Mouse (Mus musculus) B cell, adult 2 months (primary cell): ENCODE results near the gene Gmfg.

Experiments
- DNase-seq, 2 experiments: peaks; one replicate each; pipeline ENCODE4 v3.0.0; 2022

Gene Gmfg

GRCm38 (mm10) chr7:28438771-28439170, 1.5 kb downstream of the Gmfg start:
- DNase-seq, result no peak

DNA sequence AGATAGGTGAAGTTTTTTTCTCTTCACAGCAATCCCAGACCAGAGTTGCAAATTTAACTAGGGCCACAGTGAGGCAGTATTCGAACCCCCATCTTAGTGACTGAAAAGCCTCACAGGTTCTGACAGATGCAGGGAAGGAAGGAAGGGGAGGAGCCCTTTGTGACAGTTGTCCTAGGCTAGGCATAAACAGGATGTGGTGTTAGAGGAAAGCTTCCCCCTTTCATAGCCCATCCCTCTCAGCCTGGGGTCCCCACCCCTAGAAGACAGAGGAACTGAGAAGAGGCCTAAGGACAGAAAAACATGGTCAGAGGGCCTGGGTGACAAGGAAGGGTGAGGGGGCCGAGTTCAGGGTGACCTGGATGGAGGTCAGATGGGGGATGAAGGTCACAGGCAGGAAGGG, 3.5 kb downstream of the Gmfg start:
- peak; percentile 80 to 87 for DNase-seq

DNA sequence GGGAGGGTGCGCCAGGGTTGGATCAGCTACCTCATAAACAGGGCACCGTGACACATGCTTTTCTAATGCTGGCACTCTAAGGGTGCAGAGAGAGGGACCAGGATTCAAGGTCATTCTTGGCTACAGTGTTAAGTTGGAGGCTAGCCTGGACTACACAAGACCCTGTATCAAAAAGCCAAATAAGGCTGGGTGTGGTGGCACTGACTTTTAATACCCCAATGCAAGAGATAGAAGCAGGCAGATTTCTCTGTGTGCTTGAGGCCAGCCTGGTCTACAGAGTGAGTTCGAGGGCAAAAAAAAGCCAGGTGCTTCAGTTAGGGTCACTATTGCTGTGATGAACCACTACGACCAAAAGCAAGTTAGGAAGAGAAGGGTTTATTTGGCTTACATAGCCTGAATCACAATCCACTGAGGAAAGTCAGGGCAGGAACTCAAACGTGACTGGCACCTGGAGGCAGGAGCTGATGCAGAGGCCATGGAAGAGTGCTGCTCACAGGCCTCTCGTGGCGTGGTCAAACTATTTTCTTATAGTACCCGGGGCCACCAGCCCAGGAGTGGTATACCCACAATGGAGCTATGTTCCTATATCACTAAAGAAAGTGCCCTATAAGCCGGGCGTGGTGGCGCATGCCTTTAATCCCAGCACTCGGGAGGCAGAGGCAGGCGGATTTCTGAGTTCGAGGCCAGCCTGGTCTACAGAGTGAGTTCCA, 4.7 kb downstream of the Gmfg start:
- no peak for DNase-seq

DNA sequence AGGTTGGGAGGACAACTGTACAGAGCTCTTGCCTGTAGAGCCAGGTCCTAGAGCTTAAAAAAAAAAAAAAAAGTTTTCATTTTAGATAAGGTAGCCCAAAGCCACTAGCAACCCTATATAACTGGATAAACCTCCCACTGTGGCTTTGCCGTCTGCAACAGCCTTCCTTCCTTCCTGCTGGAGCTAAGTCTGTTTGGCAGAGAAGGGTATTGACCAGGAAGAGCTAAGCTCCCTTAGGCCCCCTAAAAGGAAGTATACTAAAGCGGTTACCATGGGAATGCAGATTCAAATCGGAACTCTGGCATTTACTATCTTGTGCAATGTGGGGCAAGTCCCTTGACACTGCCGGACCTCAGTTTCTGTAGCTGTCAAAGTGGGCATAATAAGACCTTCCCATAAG, 5.4 kb downstream of the Gmfg start:
- DNase-seq, result no peak

GRCm38 (mm10) chr7:28444344-28444974, 7.2 kb downstream of the Gmfg start:
- DNase-seq, result no peak

DNA sequence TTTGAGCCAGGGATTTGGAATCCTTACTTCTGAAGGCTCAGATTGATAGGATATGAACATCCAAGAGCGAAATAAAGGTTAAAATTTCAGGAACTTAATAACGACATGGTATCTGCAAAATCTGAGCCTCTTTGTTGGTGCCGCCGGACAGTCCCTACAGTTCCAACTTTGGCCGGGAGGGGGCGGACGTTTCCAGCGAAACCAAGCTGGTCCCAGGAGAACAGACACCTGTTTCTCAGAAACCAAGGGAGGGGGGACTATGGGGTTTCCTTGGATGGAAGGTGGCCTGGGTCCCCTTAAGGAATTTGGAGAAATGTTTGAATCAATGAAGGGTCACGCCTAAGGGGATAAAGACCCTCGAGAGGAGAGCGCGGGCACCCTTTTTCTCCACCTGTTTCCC, 9.2 kb downstream of the Gmfg start:
- peak; percentile 93 to 94 for DNase-seq

DNA sequence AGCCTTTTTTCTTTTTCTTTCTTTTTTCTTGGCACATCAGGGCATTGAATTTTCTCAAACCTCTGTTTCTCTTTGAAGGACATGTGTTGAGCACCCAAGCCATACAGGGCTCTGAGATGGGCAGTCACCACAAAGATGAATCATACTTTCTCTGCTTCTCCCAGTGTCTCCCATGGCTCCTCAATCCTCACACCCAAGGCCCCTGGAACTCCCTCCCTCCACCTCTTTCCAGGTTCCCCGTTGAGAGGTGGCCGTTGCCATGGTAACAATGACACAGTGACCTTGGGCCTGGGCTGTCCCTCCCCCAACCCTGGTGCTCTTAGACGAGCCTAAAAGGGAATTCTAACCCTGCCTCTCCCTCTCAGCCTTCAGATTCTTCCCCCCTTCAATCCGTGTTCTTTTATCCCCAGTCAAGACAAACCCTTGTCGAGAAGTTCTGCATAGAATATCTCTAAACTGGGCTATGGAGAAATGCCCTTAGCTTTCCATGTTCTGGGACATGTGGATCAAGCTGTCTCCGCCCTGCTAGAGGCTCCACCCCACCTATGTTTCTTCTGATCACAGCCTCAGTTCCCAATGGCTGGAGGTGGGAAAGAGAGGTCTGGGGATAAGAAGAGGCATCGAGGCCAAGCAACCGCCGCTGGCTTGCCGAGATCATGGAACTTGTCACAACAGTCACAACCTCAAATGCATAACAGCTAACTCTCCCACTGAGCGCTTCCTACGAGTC, 10.0 kb downstream of the Gmfg start:
- no peak for DNase-seq

DNA sequence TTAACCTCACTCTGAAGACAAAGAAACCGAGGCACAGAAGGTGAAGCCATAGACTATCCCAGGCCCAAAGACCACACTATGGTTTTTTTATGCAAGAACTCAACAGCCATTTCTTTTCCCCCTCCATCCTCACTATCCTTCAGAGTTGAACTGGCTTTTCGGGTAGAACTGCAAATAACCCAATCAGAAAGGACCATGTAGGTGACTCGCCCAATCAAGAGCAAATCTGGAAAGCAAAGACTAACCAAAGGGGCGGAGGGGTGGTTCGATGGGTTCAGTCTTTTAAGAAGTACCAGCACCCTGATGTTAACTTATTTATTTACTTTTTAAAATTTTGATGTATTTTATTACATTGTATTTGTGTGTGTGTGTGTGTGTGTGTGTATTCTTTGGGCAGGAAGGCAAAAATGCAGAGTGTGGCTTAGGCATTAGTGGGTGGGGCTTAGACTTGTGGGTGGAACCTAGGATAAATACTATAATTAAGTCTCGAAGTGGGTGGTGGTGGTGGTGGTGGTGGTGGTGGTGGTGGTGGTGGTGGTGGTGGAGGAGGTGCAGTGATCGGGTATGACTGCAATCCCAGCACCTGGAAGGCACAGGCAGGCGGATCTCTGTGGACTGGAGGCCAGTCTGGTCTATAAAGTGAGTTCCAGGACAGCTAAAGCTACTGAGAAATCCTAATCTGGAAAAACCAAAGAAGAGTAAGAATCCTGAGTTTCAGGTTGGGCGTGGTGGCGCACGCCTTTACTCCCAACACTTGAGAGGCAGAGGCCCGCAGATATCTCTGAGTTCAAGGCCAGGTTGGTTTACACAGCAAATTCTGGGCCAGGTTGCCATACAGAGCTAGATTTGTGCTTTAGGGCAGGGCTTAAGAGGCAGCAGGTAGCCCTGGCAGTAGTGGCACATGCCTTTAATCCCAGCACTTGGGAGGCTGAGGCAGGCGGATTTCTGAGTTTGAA, 10.9 kb downstream of the Gmfg start:
- no peak for DNase-seq

GRCm38 (mm10) chr7:28451531-28452360, 14.5 kb downstream of the Gmfg start, which contains the start of gene Lrfn1:
TSS of gene Lrfn1 (plus strand) at chr7:28451980.
- no peak for DNase-seq

- no peak for DNase-seq
Measured at GRCm38 (mm10) chr7:28452361-28453005, 15.2 kb downstream of the Gmfg start.

DNA sequence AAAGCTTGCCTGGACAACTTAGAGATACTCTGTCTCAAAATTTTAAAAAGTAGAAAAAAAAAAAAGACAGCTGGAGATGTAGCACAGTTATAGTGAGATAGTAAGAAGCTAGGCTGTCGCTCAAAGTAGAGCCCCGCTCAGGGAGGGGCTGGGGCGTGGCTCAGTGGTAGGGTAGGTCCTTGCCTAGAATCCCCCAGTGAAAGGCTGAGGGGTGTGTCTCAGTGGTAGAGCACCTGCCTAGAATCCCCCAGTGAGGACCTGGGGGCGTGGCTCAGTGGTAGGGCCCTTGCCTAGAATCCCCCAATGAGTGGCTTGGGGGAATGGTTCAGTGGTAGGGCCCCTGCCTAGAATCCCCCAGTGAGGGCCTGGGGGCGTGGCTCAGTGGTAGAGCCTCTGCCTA, 23.1 kb downstream of the Gmfg start:
- DNase-seq, result no peak

- no peak for DNase-seq
Measured at GRCm38 (mm10) chr7:28462769-28463168, 25.5 kb downstream of the Gmfg start.

DNA sequence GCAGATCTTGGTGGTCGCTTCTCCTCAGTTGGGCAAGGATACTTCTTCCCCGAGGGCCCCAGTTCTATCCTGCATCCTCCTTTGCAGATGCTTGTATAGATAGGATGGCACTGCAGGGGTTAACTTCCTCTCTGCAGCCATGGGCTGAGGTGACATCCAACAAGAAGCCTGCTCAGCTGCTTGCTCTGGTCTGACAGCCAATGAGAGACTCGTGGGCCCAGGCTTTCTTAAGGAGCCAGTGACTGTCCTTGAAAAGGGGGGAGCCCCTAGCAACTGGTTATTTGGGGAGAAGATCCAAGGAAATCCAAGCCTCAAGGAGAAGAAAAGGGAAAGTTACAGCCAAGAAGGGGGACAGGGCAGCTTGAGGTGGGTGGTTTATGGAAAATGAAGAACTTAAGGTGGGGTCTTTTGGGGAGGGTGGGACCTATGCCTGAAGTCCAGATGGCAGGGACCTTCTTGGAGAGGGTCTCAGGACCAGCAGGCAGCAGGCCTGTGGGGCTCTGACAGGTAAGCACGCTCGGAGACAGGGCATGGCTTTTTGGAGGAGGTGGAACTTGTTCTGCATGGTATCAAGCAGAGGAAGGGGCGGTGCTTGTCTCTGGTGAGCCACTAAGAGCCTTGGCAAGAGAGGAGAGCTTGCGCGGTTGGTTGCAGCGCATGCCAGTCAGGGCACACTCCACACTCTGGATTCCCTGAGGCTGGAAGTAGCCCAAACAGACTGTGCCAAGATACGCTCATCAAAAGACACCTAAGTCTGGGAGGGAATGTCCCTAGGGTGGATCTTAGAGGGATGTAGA, 27.4 kb downstream of the Gmfg start:
- no peak for DNase-seq

DNA sequence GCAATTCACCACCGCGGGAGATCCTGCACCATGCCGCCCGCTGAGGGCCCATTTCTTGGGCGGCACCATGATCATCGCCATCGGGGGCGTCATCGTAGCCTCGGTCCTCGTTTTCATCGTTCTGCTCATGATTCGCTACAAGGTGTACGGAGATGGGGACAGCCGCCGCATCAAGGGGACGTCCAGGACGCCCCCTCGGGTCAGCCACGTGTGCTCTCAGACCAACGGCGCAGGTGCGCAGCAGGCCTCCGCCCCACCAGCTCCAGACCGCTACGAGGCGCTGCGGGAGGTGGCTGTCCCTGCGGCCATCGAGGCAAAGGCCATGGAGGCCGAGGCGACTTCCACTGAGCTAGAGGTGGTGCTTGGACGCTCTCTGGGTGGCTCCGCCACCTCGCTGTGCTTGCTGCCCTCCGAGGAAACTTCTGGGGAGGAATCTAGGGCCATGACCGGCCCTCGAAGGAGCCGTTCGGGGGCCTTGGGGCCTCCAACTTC, 29.5 kb downstream of the Gmfg start:
- no peak for DNase-seq

DNA sequence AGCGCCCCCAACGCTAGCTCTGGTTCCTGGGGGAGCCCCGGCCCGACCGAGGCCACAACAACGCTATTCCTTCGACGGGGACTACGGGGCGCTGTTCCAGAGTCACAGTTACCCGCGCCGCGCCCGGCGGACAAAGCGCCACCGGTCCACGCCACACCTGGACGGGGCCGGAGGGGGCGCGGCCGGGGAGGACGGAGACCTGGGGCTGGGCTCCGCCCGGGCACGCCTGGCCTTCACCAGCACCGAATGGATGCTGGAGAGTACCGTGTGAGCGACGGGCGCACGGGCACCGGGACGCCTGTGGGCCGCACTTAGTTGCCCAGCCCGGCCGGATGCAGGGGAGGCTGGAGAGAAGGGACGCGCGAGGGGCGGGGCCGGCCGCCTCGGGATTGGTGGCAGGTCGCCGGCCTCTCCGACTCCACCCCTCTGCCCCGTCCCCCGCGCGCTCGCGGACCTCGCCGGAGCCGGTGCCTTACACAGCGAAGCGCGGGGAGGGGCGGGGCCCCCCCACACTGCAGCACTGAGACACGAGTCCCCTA, 30.0 kb downstream of the Gmfg start:
- peak in 1 of 2 experiments; percentile 35 for DNase-seq

DNA sequence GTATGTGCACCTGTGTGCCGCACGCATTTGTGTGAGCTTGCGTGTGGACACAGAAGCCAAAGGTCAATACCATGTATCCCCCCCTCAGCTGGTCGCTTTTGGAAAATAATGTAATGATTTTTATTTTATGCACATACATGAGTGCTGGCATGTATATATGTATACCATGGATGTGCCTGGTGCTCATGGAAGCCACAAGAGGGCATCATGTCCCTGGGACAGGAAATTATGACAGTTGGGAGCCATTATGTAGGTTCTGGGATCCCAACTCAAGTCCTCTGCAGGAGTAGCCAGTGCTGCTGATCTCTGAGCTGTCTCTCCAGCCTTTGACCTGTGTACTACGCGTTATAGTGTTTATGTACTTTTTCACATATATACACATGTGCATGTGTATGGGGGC, 38.9 kb downstream of the Gmfg start:
- no peak for DNase-seq

- no peak for DNase-seq
Measured at GRCm38 (mm10) chr7:28477363-28477762, 40.1 kb downstream of the Gmfg start.

GRCm38 (mm10) chr7:28478854-28479253, 41.6 kb downstream of the Gmfg start:
- DNase-seq, result no peak

DNA sequence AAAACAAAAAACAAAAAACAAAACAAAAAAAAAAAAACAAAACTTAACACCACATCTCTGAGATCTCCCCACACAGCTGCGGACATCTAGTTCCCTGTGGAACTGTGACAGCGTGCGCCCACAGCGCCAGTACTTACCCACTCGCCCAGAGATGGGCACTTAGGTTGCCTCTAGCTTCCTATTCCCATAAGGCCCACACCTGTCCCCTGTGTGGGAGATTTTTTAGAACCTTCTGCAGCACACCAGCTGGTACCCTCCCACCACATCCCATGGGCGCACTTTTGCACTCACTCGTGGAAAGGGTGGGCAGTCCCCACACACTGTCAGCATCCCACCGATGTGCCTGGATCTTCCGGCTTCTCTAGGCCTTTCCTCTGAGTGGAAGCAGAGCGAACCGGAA, 45.6 kb downstream of the Gmfg start:
- DNase-seq, result no peak

- DNase-seq, result no peak
Measured at GRCm38 (mm10) chr7:28484192-28484591, 46.9 kb downstream of the Gmfg start.
